Mouse (Mus musculus): Measurements from ENCODE around the gene Hdac1. TPM values are rescaled to one million over a fixed set of nuclear protein-coding genes. Genes with fewer than 3 reads are reported as not detected.
"Not testable (repeated sequence)": the region's sequence is repeated elsewhere in the genome, so short reads cannot be mapped to it uniquely, and the experiment has no call there.

Hdac1 gene
- polyA plus RNA-seq, 1 experiment from 2014 or later: 76.0 TPM

- 61% methylated on average over 1 of the region's 1 CpGs for WGBS
- Histone ChIP-seq H3K4me2 (replicated peaks) (no peak overlapping the region), H3K9ac (no peak overlapping the region), H3K27me3 (ENCODE audit: control insufficient read depth, insufficient read depth, low read length) (no peaks in the 10 kb centered on the region), H3K4me3 (replicated peaks; ENCODE audit: low read length) (no peak overlapping the region), H3K36me3 (replicated peaks; ENCODE audit: control insufficient read depth, insufficient read depth) (no peaks in the 10 kb centered on the region), H3K4me1 (replicated peaks; ENCODE audit: control insufficient read depth, insufficient read depth, low read length) (peaks cover 3% of the 10 kb centered on the region; the same call in 1 of the 2 replicates), H3K9me3 (ENCODE audit: control insufficient read depth, low read length) (no peaks in the 10 kb centered on the region), H3K27ac (no peak overlapping the region)
- DNase-seq (ENCODE audit: low spot score): no peak
- no peak for ATAC-seq (ENCODE audit: low FRiP score)
Observed at GRCm38 (mm10) chr4:129550295-129550694, 7.8 kb upstream of the Hdac1 start.

- ATAC-seq (ENCODE audit: low FRiP score): no peak
- Histone ChIP-seq H3K9me3 (ENCODE audit: control insufficient read depth, low read length) (no peaks in the 10 kb centered on the region), H3K36me3 (replicated peaks; ENCODE audit: control insufficient read depth, insufficient read depth) (no peaks in the 10 kb centered on the region), H3K4me3 (replicated peaks; ENCODE audit: low read length) (no peak overlapping the region), H3K9ac (no peak overlapping the region), H3K27me3 (ENCODE audit: control insufficient read depth, insufficient read depth, low read length) (no peaks in the 10 kb centered on the region), H3K4me2 (replicated peaks) (no peak overlapping the region), H3K4me1 (replicated peaks; ENCODE audit: control insufficient read depth, insufficient read depth, low read length) (no peaks in the 10 kb centered on the region), H3K27ac (no peak overlapping the region)
- WGBS: 96% methylated on average over 2 of the region's 2 CpGs
- DNase-seq (ENCODE audit: low spot score): no peak
Observed at GRCm38 (mm10) chr4:129549306-129549705, 6.8 kb upstream of the Hdac1 start.

DNA sequence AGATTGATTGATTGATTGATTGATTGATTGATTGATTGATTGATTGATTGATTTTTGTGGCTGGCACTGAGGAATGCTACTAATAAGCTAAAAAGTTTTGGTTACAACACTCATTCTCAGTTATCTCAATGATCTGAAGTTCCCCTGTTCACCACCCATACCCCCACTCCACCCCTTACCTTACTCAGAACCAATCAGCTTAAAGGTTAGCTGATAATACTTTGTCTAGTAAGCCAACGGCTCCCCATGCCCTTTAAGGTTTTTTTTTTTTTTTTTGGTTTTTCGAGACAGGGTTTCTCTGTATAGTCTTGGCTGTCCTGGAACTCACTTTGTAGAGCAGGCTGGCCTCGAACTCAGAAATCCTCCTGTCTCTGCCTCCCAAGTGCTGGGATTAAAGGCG, 5.1 kb upstream of the Hdac1 start:
- H3K4me3 ChIP-seq (replicated peaks; ENCODE audit: low read length); H3K27ac ChIP-seq; H3K36me3 ChIP-seq (replicated peaks; ENCODE audit: control insufficient read depth, insufficient read depth); H3K27me3 ChIP-seq (ENCODE audit: control insufficient read depth, insufficient read depth, low read length); H3K9me3 ChIP-seq (ENCODE audit: control insufficient read depth, low read length); DNase-seq (ENCODE audit: low spot score); H3K4me1 ChIP-seq (replicated peaks; ENCODE audit: control insufficient read depth, insufficient read depth, low read length); ATAC-seq (ENCODE audit: low FRiP score); H3K9ac ChIP-seq; H3K4me2 ChIP-seq (replicated peaks): not testable (repeated sequence)
- 90% methylated on average over 4 of the region's 4 CpGs for WGBS

GRCm38 (mm10) chr4:129544106-129544505, 1.6 kb upstream of the Hdac1 start:
- Histone ChIP-seq H3K9me3 (ENCODE audit: control insufficient read depth, low read length) (no peaks in the 10 kb centered on the region), H3K27ac (no peak overlapping the region), H3K27me3 (ENCODE audit: control insufficient read depth, insufficient read depth, low read length) (no peaks in the 10 kb centered on the region), H3K36me3 (replicated peaks; ENCODE audit: control insufficient read depth, insufficient read depth) (0 out of 2 replicates have a peak, but pooled peaks cover under 1% of the 10 kb centered on the region), H3K4me3 (replicated peaks; ENCODE audit: low read length) (no peak overlapping the region), H3K9ac (no peak overlapping the region), H3K4me2 (replicated peaks) (no peak overlapping the region), H3K4me1 (replicated peaks; ENCODE audit: control insufficient read depth, insufficient read depth, low read length) (peaks cover 11% of the 10 kb centered on the region)
- DNase-seq (ENCODE audit: low spot score) (no peak), ATAC-seq (ENCODE audit: low FRiP score) (no peak)
- 76% methylated on average over 4 of the region's 4 CpGs for WGBS

- peak; percentile 31 for DNase-seq (ENCODE audit: low spot score)
- no peak; the same call in none of the 2 replicates for ATAC-seq (ENCODE audit: low FRiP score)
Observed at GRCm38 (mm10) chr4:129541868-129542591, 483 bp downstream of the Hdac1 start.

GRCm38 (mm10) chr4:129540012-129540411, 2.5 kb downstream of the Hdac1 start:
- H3K27ac ChIP-seq: no peak overlapping the region
- H3K9ac ChIP-seq: no peak overlapping the region
- H3K9me3 ChIP-seq (ENCODE audit: control insufficient read depth, low read length): no peaks in the 10 kb centered on the region
- 0 out of 2 replicates have a peak, but pooled peaks cover 3% of the 10 kb centered on the region for H3K36me3 ChIP-seq (replicated peaks; ENCODE audit: control insufficient read depth, insufficient read depth)
- ATAC-seq (ENCODE audit: low FRiP score) (no peak), DNase-seq (ENCODE audit: low spot score) (no peak)
- no peak overlapping the region for H3K4me2 ChIP-seq (replicated peaks)
- H3K4me3 ChIP-seq (replicated peaks; ENCODE audit: low read length): no peak overlapping the region
- H3K4me1 ChIP-seq (replicated peaks; ENCODE audit: control insufficient read depth, insufficient read depth, low read length): peaks cover 11% of the 10 kb centered on the region
- no peaks in the 10 kb centered on the region for H3K27me3 ChIP-seq (ENCODE audit: control insufficient read depth, insufficient read depth, low read length)
- 90% methylated on average over 6 of the region's 6 CpGs for WGBS

More at GRCm38 (mm10) chr4:129541868-129542591, 483 bp downstream of the Hdac1 start:
- peak overlapping the region; percentile 86 for H3K4me3 ChIP-seq (replicated peaks; ENCODE audit: low read length)
- no peaks in the 10 kb centered on the region for H3K27me3 ChIP-seq (ENCODE audit: control insufficient read depth, insufficient read depth, low read length)
- peak overlapping the region; percentile 77 for H3K27ac ChIP-seq
- H3K9me3 ChIP-seq (ENCODE audit: control insufficient read depth, low read length): no peaks in the 10 kb centered on the region
- H3K36me3 ChIP-seq (replicated peaks; ENCODE audit: control insufficient read depth, insufficient read depth): 0 out of 2 replicates have a peak, but pooled peaks cover 3% of the 10 kb centered on the region
- H3K9ac ChIP-seq: peak overlapping the region; percentile 85
- under 1% methylated on average over 30 of the region's 30 CpGs for WGBS
- H3K4me1 ChIP-seq (replicated peaks; ENCODE audit: control insufficient read depth, insufficient read depth, low read length): peaks cover 11% of the 10 kb centered on the region
- H3K4me2 ChIP-seq (replicated peaks): peak overlapping the region; percentile 85

- 95% methylated on average over 5 of the region's 6 CpGs for WGBS
- not testable (repeated sequence) for ATAC-seq (ENCODE audit: low FRiP score); H3K9ac ChIP-seq; DNase-seq (ENCODE audit: low spot score); H3K4me1 ChIP-seq (replicated peaks; ENCODE audit: control insufficient read depth, insufficient read depth, low read length); H3K9me3 ChIP-seq (ENCODE audit: control insufficient read depth, low read length); H3K4me2 ChIP-seq (replicated peaks); H3K27ac ChIP-seq; H3K4me3 ChIP-seq (replicated peaks; ENCODE audit: low read length); H3K27me3 ChIP-seq (ENCODE audit: control insufficient read depth, insufficient read depth, low read length)
- peaks cover 83% of the 10 kb centered on the region for H3K36me3 ChIP-seq (replicated peaks; ENCODE audit: control insufficient read depth, insufficient read depth)
Observed at GRCm38 (mm10) chr4:129528901-129529300, 13.6 kb downstream of the Hdac1 start.

DNA sequence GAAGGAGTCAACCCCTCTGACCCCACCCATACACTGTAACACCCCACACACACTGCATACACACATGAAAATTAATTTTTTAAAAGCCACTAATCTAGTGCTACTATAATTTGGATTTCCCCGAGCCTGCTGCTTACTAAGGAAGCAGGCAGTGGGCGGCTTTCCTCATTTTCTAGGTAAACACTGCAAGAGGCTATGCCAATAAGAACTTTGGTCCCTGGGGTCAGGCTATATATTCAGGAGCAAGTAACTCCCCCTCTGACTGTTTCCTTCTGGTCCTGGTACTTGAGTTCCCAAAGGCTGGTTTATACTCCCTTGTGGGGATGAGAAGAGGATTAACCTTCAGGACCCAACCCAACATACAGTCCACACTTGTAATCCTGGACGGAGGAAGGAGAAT, 16.6 kb downstream of the Hdac1 start:
- Histone ChIP-seq H3K36me3 (replicated peaks; ENCODE audit: control insufficient read depth, insufficient read depth) (peaks cover 95% of the 10 kb centered on the region), H3K27ac (no peak overlapping the region), H3K9me3 (ENCODE audit: control insufficient read depth, low read length) (no peaks in the 10 kb centered on the region), H3K27me3 (ENCODE audit: control insufficient read depth, insufficient read depth, low read length) (no peaks in the 10 kb centered on the region), H3K4me3 (replicated peaks; ENCODE audit: low read length) (no peak overlapping the region), H3K4me2 (replicated peaks) (no peak overlapping the region), H3K4me1 (replicated peaks; ENCODE audit: control insufficient read depth, insufficient read depth, low read length) (no peaks in the 10 kb centered on the region), H3K9ac (no peak overlapping the region)
- WGBS: 89% methylated on average over 3 of the region's 3 CpGs
- DNase-seq (ENCODE audit: low spot score) (no peak), ATAC-seq (ENCODE audit: low FRiP score) (no peak)

GRCm38 (mm10) chr4:129525338-129525737, 17.2 kb downstream of the Hdac1 start:
- Histone ChIP-seq H3K4me1 (replicated peaks; ENCODE audit: control insufficient read depth, insufficient read depth, low read length) (no peaks in the 10 kb centered on the region), H3K9me3 (ENCODE audit: control insufficient read depth, low read length) (no peaks in the 10 kb centered on the region), H3K9ac (no peak overlapping the region), H3K4me3 (replicated peaks; ENCODE audit: low read length) (no peak overlapping the region), H3K27ac (no peak overlapping the region), H3K36me3 (replicated peaks; ENCODE audit: control insufficient read depth, insufficient read depth) (peaks cover 93% of the 10 kb centered on the region), H3K27me3 (ENCODE audit: control insufficient read depth, insufficient read depth, low read length) (no peaks in the 10 kb centered on the region), H3K4me2 (replicated peaks) (no peak overlapping the region)
- DNase-seq (ENCODE audit: low spot score): no peak
- no peak for ATAC-seq (ENCODE audit: low FRiP score)
- 92% methylated on average over 5 of the region's 5 CpGs for WGBS
